Mouse (Mus musculus): ENCODE results near the gene Fgg.

Fgg gene

GRCm38 (mm10) chr3:83027546-83028251 lies 20.2 kb downstream of the Fgg start:
- DNase-seq (ENCODE audit: low spot score): no peak

GRCm38 (mm10) chr3:83030331-83030730 lies 22.8 kb downstream of the Fgg start:
- DNase-seq (ENCODE audit: low spot score): no peak

GRCm38 (mm10) chr3:83032746-83033308 lies 25.3 kb downstream of the Fgg start:
- no peak for DNase-seq (ENCODE audit: low spot score)

- no peak for DNase-seq (ENCODE audit: low spot score)
These were observed 26.3 kb downstream of the Fgg start for GRCm38 (mm10) chr3:83033801-83034200.

- no peak for DNase-seq (ENCODE audit: low spot score)
These were observed 31.3 kb downstream of the Fgg start for GRCm38 (mm10) chr3:83038865-83039264.

- DNase-seq (ENCODE audit: low spot score): no peak
These were observed 32.1 kb downstream of the Fgg start for GRCm38 (mm10) chr3:83039666-83040065.

GRCm38 (mm10) chr3:83042451-83042850 lies 34.9 kb downstream of the Fgg start:
- DNase-seq (ENCODE audit: low spot score): no peak

GRCm38 (mm10) chr3:83046649-83047048 lies 39.1 kb downstream of the Fgg start:
- DNase-seq (ENCODE audit: low spot score): no peak

GRCm38 (mm10) chr3:83049680-83050079 lies 42.2 kb downstream of the Fgg start, which contains the start of gene Fgb:
Gene Fgb (minus strand): TSS chr3:83049863.
- no peak for DNase-seq (ENCODE audit: low spot score)

- DNase-seq (ENCODE audit: low spot score): no peak
These were observed 43.1 kb downstream of the Fgg start for GRCm38 (mm10) chr3:83050661-83051060.

- no peak for DNase-seq (ENCODE audit: low spot score)
These were observed 44.6 kb downstream of the Fgg start for GRCm38 (mm10) chr3:83052102-83052501.

- no peak for DNase-seq (ENCODE audit: low spot score)
These were observed 45.6 kb downstream of the Fgg start for GRCm38 (mm10) chr3:83053126-83053525.

- no peak for DNase-seq (ENCODE audit: low spot score)
These were observed 46.2 kb downstream of the Fgg start for GRCm38 (mm10) chr3:83053758-83054157.

- DNase-seq (ENCODE audit: low spot score): no peak
These were observed 47.2 kb downstream of the Fgg start for GRCm38 (mm10) chr3:83054759-83055158.

- DNase-seq (ENCODE audit: low spot score): peak; percentile 98
These were observed 47.9 kb downstream of the Fgg start, which contains the start of gene Plrg1 for GRCm38 (mm10) chr3:83055281-83056038. Gene Plrg1 (plus strand): TSS chr3:83055522.

GRCm38 (mm10) chr3:83057046-83057445 lies 49.5 kb downstream of the Fgg start:
- no peak for DNase-seq (ENCODE audit: low spot score)
